Mouse (Mus musculus) ovary, postnatal 14 days (tissue): ENCODE measurements around the gene Arsk.

Source experiments
- DNase-seq: peaks from one replicate; pipeline ENCODE4 v3.0.0; 2022; ENCODE audit warnings: low spot score

Arsk gene

GRCm38 (mm10) chr13:76024588-76024987 is 73.9 kb downstream of the Arsk start:
- DNase-seq, result no peak

- DNase-seq, result no peak
Measured at GRCm38 (mm10) chr13:76021782-76022181, 76.7 kb downstream of the Arsk start.

- DNase-seq, result no peak
Measured at GRCm38 (mm10) chr13:76018844-76019400, 79.5 kb downstream of the Arsk start.

GRCm38 (mm10) chr13:76017974-76018843 is 80.3 kb downstream of the Arsk start, which contains the start of gene Rfesd:
TSS of gene Rfesd (minus strand) at chr13:76018719.
- peak; percentile 93 for DNase-seq

- no peak for DNase-seq
Measured at GRCm38 (mm10) chr13:76017465-76017864, 81.0 kb downstream of the Arsk start.

- no peak for DNase-seq
Measured at GRCm38 (mm10) chr13:76014511-76014910, 83.9 kb downstream of the Arsk start.
